Mouse (Mus musculus) testis, adult 2 months (tissue): Measurements from ENCODE around the gene Pitx2. TPM values are rescaled to one million over a fixed set of nuclear protein-coding genes. Genes with fewer than 3 reads are reported as not detected.

Source experiments
- H3K27ac ChIP-seq: fragments of 200-500 bp; 2 replicates; pipeline ENCODE4 v1.5.1; 2012; ENCODE audit warnings: low read depth, low read length; ENCODE audit not compliant: control insufficient read depth, insufficient read depth
- H3K27me3 ChIP-seq: fragments of 200-500 bp; 2 replicates; pipeline ENCODE4 v1.6.1; 2012; ENCODE audit warnings: mild to moderate bottlenecking, low read length, moderate library complexity; ENCODE audit not compliant: control insufficient read depth, insufficient read depth
- H3K36me3 ChIP-seq: fragments of 200-500 bp; 2 replicates; pipeline ENCODE4 v1.6.1; 2012; ENCODE audit warnings: mild to moderate bottlenecking, low read length; ENCODE audit not compliant: control insufficient read depth, insufficient read depth
- H3K4me1 ChIP-seq: fragments of 200-500 bp; 2 replicates; pipeline ENCODE4 v1.6.1; 2012; ENCODE audit warnings: low read length; ENCODE audit not compliant: control insufficient read depth, insufficient read depth
- H3K4me3 ChIP-seq: fragments of 200-500 bp; 2 replicates; pipeline ENCODE4 v1.5.1; 2012; ENCODE audit warnings: low read depth, mild to moderate bottlenecking, low read length, moderate library complexity, mixed read lengths; ENCODE audit not compliant: control insufficient read depth
- CTCF ChIP-seq: fragments of 200-500 bp; IDR thresholded peaks from 2 replicates; pipeline ENCODE4 v1.5.1; 2012; ENCODE audit warnings: low read depth, mild to moderate bottlenecking, inconsistent platforms, low read length, moderate library complexity; ENCODE audit not compliant: control insufficient read depth, insufficient read depth, insufficient replicate concordance
- POLR2A ChIP-seq: fragments of 200-500 bp; IDR thresholded peaks from 2 replicates; pipeline ENCODE4 v1.6.1; 2012; ENCODE audit warnings: low read depth, mild to moderate bottlenecking, inconsistent platforms, low read length, moderate library complexity; ENCODE audit not compliant: control insufficient read depth
- polyA plus RNA-seq: library from polyadenylated mRNA; depleted of rRNA; stranded (reverse); fragments of >200 nt; gene quantifications from 2 replicates; pipeline ENCODE4 v1.2.3, GENCODE M21; 2012

Pitx2 gene
- polyA plus RNA-seq, 1 experiment, result 6.6 TPM

- peaks cover 2% of the 10 kb centered on the region for H3K27me3 ChIP-seq
- TF ChIP-seq POLR2A (no peak), CTCF (no peak)
- H3K36me3 ChIP-seq, result no peaks in the 10 kb centered on the region
- peaks cover 11% of the 10 kb centered on the region for H3K4me1 ChIP-seq
- no peak overlapping the region for H3K27ac ChIP-seq
- H3K4me3 ChIP-seq, result no peak overlapping the region
These were observed 8.3 kb downstream of the Pitx2 start for GRCm38 (mm10) chr3:129208031-129208380.

- Histone ChIP-seq H3K4me1 (peaks cover 11% of the 10 kb centered on the region), H3K27me3 (peaks cover 2% of the 10 kb centered on the region), H3K4me3 (no peak overlapping the region), H3K36me3 (no peaks in the 10 kb centered on the region), H3K27ac (no peak overlapping the region)
- TF ChIP-seq POLR2A (no peak), CTCF (no peak)
These were observed 8.7 kb downstream of the Pitx2 start for GRCm38 (mm10) chr3:129208421-129208820.

DNA sequence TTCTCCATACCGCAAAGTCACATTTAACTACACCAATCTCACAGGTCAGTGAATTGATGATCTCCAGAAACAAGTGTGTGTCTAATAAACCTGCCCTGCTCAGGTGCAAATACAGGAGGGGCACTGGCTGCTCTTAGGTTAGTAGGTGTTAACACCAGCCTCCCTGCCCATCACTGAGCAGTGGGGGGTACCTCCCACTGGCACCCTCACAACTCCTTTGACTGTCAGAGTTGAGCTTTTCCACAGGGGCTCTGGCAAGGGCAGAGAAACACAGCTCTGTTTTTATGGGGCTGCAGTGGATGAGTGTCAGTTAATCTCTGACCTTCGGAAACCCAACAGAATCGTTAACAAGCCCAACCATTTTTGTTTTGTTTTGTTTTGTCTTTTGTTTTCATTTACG is 9.6 kb downstream of the Pitx2 start:
- peaks cover 10% of the 10 kb centered on the region for H3K4me1 ChIP-seq
- TF ChIP-seq POLR2A (no peak), CTCF (no peak)
- H3K4me3 ChIP-seq, result peak overlapping the region; percentile 63
- H3K36me3 ChIP-seq, result no peaks in the 10 kb centered on the region
- peaks cover 6% of the 10 kb centered on the region for H3K27me3 ChIP-seq
- no peak overlapping the region for H3K27ac ChIP-seq

- no peaks in the 10 kb centered on the region for H3K36me3 ChIP-seq
- H3K27me3 ChIP-seq, result peaks cover 10% of the 10 kb centered on the region
- TF ChIP-seq CTCF (no peak), POLR2A (no peak)
- H3K27ac ChIP-seq, result no peak overlapping the region; the same call in 1 of the 2 replicates
- peaks cover 13% of the 10 kb centered on the region for H3K4me1 ChIP-seq
- H3K4me3 ChIP-seq, result peak overlapping the region; percentile 63
These were observed 10.1 kb downstream of the Pitx2 start for GRCm38 (mm10) chr3:129209771-129210170.

DNA sequence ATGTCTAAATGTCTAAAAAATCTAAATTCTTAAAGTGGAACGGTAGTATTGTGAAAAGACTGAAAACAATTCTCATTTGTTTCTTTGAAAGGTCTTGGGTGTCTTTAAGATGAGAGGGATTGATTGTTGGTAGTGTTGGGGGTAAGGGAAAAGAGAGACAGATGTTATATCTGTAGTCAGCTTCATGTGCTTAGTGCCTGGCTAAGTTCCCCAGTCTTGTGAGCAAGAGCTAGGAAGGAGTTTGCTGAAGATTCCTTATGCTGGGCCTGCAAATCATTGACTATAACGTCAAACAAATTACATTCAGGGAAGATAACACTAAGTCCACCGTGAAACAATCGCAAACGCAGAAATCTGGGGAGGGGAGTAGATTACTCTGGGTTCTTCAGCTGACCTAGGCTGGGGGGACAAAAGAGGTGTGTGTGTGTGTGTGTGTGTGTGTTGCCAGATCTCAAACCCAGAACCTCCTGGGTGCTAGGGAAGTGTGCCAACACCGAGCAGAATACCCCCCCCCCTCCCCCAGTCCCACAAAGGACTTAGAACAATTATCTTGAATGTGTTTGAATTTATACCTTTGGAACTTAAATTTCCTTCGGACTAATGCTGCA is 12.5 kb downstream of the Pitx2 start:
- H3K4me3 ChIP-seq, result peak overlapping the region; percentile 28; the same call in 1 of the 2 replicates
- TF ChIP-seq CTCF, result no peak
- no peak for TF ChIP-seq POLR2A
- peaks cover 24% of the 10 kb centered on the region for H3K27me3 ChIP-seq
- no peak overlapping the region for H3K27ac ChIP-seq
- no peaks in the 10 kb centered on the region for H3K36me3 ChIP-seq
- H3K4me1 ChIP-seq, result peaks cover 24% of the 10 kb centered on the region

DNA sequence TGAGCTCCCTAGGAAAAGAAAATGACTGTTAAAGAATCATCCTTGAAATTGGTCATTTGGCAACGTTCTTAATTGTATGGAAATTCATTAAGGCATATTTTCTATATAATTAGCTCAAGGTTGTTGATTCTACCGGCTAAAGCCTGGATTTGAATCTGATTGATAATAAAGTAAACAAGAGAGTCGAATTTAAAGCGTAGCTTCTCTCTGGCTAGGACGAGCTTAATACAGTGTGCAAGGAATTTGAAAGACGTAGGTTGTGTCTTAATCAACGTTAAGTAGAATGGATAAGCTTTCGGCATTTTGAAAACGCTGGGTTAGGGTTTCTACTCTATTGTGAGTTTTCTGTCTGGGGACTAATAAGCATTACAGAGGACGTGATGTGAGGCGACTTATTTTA is 13.1 kb downstream of the Pitx2 start:
- Histone ChIP-seq H3K36me3 (no peaks in the 10 kb centered on the region), H3K4me3 (no peak overlapping the region), H3K27me3 (peaks cover 24% of the 10 kb centered on the region), H3K27ac (no peak overlapping the region), H3K4me1 (peaks cover 20% of the 10 kb centered on the region)
- TF ChIP-seq POLR2A (no peak), CTCF (no peak)

DNA sequence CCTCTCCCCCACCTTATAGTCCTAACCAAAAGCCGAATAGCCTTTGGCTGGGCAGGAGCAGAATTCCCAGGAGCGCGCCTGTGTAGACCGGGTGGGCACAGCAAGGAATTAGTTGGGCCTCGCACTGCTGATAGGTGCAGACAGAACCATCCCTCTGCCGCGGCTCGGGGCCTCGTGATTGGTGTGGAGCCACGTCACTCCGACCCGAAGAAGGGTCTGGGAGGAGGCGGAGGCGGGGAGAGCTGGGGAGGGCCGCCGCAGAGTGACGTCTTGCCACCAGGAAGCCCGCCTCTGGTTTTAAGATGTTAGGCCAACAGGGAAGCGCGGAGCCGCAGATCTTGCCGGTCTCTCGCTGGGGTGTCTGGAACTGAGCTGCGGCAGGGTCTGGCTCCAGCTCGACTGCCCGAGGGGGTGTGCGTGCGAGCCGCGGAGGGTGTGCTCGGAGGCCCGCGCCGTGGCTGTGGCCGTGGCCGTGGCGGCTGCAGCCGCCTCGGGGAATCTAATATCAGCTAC is 14.0 kb downstream of the Pitx2 start:
- H3K27ac ChIP-seq, result no peak overlapping the region
- TF ChIP-seq CTCF (no peak), POLR2A (no peak)
- H3K4me3 ChIP-seq, result peak overlapping the region; percentile 60
- H3K27me3 ChIP-seq, result peaks cover 31% of the 10 kb centered on the region
- H3K36me3 ChIP-seq, result no peaks in the 10 kb centered on the region
- peaks cover 28% of the 10 kb centered on the region for H3K4me1 ChIP-seq

DNA sequence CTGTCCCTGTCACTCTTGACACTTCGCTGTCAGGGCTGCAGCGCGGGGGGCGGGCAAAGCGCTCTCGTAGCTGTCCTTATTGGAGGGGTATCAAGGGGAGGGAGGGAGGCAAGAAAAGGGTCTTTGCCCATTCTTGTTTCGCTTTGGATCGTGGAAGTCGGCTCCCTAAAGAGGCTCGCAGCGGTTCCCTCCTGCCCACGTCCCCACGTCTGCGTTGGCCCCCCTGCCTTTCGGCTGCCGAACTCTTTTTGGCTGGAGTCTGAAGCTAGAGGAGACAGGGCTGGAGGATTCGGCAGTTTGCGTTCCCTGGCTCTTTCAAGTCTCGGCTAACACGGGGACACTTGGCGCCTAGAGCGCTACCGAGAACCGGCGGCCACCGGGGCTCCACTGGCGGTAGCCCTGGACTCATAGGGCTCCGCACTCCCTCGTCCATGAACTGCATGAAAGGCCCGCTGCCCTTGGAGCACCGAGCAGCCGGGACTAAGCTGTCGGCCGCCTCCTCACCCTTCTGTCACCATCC is 14.5 kb downstream of the Pitx2 start:
- H3K4me3 ChIP-seq, result peak overlapping the region; percentile 60
- H3K27me3 ChIP-seq, result peaks cover 33% of the 10 kb centered on the region
- no peak overlapping the region for H3K27ac ChIP-seq
- peaks cover 29% of the 10 kb centered on the region for H3K4me1 ChIP-seq
- TF ChIP-seq CTCF (no peak), POLR2A (no peak)
- no peaks in the 10 kb centered on the region for H3K36me3 ChIP-seq
